Mouse (Mus musculus): Measurements from ENCODE around the gene Rrp8. TPM values are rescaled to one million over a fixed set of nuclear protein-coding genes. Genes with fewer than 3 reads are reported as not detected.

The Rrp8 gene
- polyA plus RNA-seq (2014; fragmentation: Illumina TruSeq; extraction: RNeasy Lipid Tissue Mini Kit (QIAGEN cat#74804); ENCODE audit: low read depth, low replicate concordance): 23.5 TPM

DNA sequence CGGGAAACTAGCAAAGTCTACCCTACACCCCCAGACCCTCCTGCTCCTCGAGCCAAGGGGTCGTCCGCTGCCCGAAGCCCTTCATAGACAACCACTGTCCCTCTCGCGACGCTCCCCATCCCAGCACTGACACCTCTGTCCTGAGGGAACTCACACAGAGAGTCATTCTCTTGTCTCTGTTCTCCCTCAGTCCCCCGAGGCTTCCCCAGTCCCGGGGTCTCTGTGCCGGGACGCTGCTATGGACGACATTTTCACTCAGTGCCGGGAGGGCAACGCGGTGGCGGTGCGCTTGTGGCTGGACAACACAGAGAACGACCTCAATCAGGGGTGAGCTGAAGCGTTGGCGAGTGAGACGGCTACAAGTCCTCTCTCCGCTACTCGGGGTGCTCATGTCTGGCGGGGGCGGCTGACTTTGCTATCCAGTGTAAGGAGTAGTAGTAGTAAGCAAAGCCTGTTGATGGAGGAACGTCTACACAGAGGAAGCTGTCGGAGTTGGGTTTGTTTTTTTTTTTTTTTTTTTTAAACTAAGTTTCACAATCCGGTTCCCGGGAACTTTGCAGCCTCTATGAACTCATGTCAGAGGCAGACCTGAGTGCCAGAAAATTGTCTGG, at the start of gene Rrp8:
Gene Rrp8, minus strand, starts transcription at position 475 of the 611 bp plus-strand sequence.

DNA sequence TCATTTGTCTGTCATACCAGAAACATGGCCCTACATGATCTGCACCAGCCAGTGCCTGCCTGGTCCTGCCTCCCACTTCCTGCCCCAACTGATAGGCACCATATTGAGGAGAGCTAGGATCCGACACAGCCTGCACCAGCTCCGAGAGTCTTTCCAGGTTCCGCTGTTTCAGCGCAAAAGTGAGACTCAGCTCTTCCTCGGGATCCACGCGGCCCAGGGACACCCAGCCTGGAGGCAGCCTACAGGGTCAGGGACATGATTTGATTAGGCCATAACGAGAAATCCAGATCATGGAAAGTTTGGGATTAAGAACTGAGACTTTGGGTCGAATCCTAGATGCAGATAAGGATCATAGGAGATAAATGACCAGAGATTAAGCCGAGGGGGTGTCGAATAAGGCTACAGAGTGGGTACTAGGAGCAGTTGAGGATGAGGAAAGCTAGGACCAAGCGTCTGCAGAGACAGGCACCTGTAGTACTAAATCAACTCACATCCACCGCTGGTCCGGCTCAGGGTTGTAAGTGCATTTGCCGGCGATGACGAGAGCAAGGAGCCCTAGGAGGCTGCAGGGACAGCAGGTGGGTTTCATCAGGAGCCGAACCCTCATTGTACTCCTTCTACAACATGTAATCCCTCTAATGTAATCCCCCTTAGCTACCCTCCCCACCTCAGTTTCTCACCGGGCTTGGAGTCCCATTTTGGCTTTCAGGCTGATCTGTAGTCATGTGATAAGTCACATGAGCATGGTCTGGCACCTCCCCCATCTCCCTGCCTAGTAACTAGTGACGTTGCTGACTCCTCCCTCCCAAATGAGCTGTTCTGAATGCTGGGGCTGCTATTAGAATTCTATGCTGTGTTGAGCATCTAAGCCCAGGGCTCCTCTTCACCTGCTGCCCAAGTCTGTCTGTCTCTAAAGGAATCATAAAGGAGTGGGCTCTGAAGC, 14.6 kb upstream of the Rrp8 start, which contains the start of gene Tpp1:
Gene Tpp1, minus strand, starts transcription at position 745 of the 943 bp plus-strand sequence.

GRCm38 (mm10) chr7:105743926-105744590, 6.9 kb upstream of the Rrp8 start, which contains the start of gene Taf10:
Gene Taf10 (minus strand): TSS chr7:105744361.

DNA sequence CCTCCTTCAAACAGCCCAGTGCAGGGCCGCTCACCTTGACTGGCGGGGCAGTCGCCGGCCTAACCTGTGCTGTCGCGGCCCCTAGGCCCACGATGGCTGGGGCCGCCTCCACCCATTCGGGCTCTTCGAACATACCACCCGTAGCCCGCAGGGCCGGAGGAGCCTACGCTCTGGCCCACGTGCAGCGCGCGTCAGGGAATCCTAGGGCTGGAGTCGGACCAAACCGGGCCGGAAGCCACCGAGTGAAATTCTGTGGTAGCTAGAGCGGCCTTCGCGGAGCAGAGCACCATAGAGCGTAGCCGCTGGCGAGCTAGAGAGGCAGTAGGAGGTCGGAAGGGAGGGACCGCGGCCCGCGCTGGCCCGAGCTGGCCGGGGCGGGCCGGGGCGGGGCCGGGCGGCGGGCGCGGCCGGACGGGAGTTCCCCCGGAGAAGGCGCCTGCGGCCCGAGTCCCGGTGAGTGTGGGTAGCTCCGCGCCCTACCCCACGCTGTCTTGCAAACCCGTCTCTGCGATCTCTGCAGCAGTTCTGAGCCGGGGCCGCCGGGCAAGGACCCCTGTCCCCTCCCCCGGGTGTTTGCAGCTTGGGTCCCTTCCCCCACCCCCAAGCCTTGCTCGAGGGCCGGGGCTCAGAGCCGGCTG, 802 bp downstream of the Rrp8 start, which contains the start of gene Ilk:
Gene Ilk, plus strand, starts transcription at position 329 of the 638 bp plus-strand sequence.

Other genes starting within 250 kb of the Rrp8 start
- 58.4 TPM for gene Smpd1, start 183.0 kb downstream of the Rrp8 start, polyA plus RNA-seq (2014; fragmentation: Illumina TruSeq; extraction: RNeasy Lipid Tissue Mini Kit (QIAGEN cat#74804); ENCODE audit: low read depth, low replicate concordance)
- 9.9 TPM for gene Apbb1, start 155.7 kb downstream of the Rrp8 start, polyA plus RNA-seq (2014; fragmentation: Illumina TruSeq; extraction: RNeasy Lipid Tissue Mini Kit (QIAGEN cat#74804); ENCODE audit: low read depth, low replicate concordance)
- 1.1 TPM for gene Hpx, start 137.2 kb downstream of the Rrp8 start, polyA plus RNA-seq (2014; fragmentation: Illumina TruSeq; extraction: RNeasy Lipid Tissue Mini Kit (QIAGEN cat#74804); ENCODE audit: low read depth, low replicate concordance)
- 37.7 TPM for gene Trim3, start 103.8 kb downstream of the Rrp8 start, polyA plus RNA-seq (2014; fragmentation: Illumina TruSeq; extraction: RNeasy Lipid Tissue Mini Kit (QIAGEN cat#74804); ENCODE audit: low read depth, low replicate concordance)
- 82.5 TPM for gene Timm10b, start 97.3 kb downstream of the Rrp8 start, polyA plus RNA-seq (2014; fragmentation: Illumina TruSeq; extraction: RNeasy Lipid Tissue Mini Kit (QIAGEN cat#74804); ENCODE audit: low read depth, low replicate concordance)
- 69.0 TPM for gene Arfip2, start 97.0 kb downstream of the Rrp8 start, polyA plus RNA-seq (2014; fragmentation: Illumina TruSeq; extraction: RNeasy Lipid Tissue Mini Kit (QIAGEN cat#74804); ENCODE audit: low read depth, low replicate concordance)
- 9.6 TPM for gene Gm45799, start 96.8 kb downstream of the Rrp8 start, polyA plus RNA-seq (2014; fragmentation: Illumina TruSeq; extraction: RNeasy Lipid Tissue Mini Kit (QIAGEN cat#74804); ENCODE audit: low read depth, low replicate concordance)
- gene Dnhd1, start 86.6 kb downstream of the Rrp8 start, polyA plus RNA-seq (2014; fragmentation: Illumina TruSeq; extraction: RNeasy Lipid Tissue Mini Kit (QIAGEN cat#74804); ENCODE audit: low read depth, low replicate concordance): 4.4 TPM
- 189 TPM for gene Ilk, start 793 bp downstream of the Rrp8 start, polyA plus RNA-seq (2014; fragmentation: Illumina TruSeq; extraction: RNeasy Lipid Tissue Mini Kit (QIAGEN cat#74804); ENCODE audit: low read depth, low replicate concordance)
- 152 TPM for gene Taf10, start 7.0 kb upstream of the Rrp8 start, polyA plus RNA-seq (2014; fragmentation: Illumina TruSeq; extraction: RNeasy Lipid Tissue Mini Kit (QIAGEN cat#74804); ENCODE audit: low read depth, low replicate concordance)
- gene Tpp1, start 14.8 kb upstream of the Rrp8 start, polyA plus RNA-seq (2014; fragmentation: Illumina TruSeq; extraction: RNeasy Lipid Tissue Mini Kit (QIAGEN cat#74804); ENCODE audit: low read depth, low replicate concordance): 85.5 TPM
- gene Dchs1, start 50.3 kb upstream of the Rrp8 start, polyA plus RNA-seq (2014; fragmentation: Illumina TruSeq; extraction: RNeasy Lipid Tissue Mini Kit (QIAGEN cat#74804); ENCODE audit: low read depth, low replicate concordance): 2.7 TPM
- gene Mrpl17, start 73.7 kb upstream of the Rrp8 start, polyA plus RNA-seq (2014; fragmentation: Illumina TruSeq; extraction: RNeasy Lipid Tissue Mini Kit (QIAGEN cat#74804); ENCODE audit: low read depth, low replicate concordance): 168 TPM
- gene Gm4070, start 216.6 kb upstream of the Rrp8 start, polyA plus RNA-seq (2014; fragmentation: Illumina TruSeq; extraction: RNeasy Lipid Tissue Mini Kit (QIAGEN cat#74804); ENCODE audit: low read depth, low replicate concordance): 13.5 TPM